In the genomic region with DNA sequence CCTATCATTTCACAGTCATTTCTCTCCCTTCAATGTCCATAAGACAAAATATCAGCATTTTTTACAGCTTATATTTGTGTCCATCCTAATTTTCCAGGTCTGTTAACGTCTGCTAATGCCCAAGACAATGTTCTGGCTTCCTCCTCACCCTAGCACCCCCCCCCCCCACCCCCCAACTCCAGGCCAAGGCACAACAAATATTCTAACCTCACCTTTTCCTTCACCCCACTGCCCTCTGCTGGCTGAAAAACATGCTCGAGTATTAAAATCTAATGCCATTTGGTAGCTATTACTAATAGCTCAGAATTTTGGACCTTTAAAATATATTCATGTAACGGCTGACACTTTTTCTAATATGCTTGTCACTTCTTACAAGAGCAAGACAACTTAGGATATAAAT, we compare ENCODE assay signal across 9 mouse cellular contexts. TPM values are rescaled to one million over a fixed set of nuclear protein-coding genes. Genes with fewer than 3 reads are reported as not detected.
DNase-seq lines count a peak whose midpoint lies in the region; ATAC-seq and TF ChIP-seq lines count a peak whose summit lies in the region.
"Had no signal": no experiment of that assay in that cellular context is flagged by ENCODE, and none has a peak within 500 bp of the region (broad histone marks: within the 10 kb centered on the region; RNA-seq: fewer than 3 reads in every experiment).

No protein-coding gene starts in this region.

- 11% methylated on average over 3 of the region's 3 CpGs for WGBS in intestine, embryonic 14.5 days
- WGBS in intestine, embryonic 16.5 days: 18% methylated on average over 3 of the region's 3 CpGs
- WGBS in forebrain, embryonic 15.5 days: 8% methylated on average over 3 of the region's 3 CpGs

- no peaks in the 10 kb centered on the region for H3K4me1 ChIP-seq in intestine, embryonic 14.5 days (replicated peaks; ENCODE audit: control insufficient read depth, insufficient read depth, low read length)
- no peaks in the 10 kb centered on the region for H3K4me1 ChIP-seq in intestine, embryonic 16.5 days (ENCODE audit: control insufficient read depth, insufficient read depth, low read length)
- no peaks in the 10 kb centered on the region for H3K4me1 ChIP-seq in cortical plate, adult 2 months (ENCODE audit: control insufficient read depth, insufficient read depth, low read length)
- no peaks in the 10 kb centered on the region for H3K4me1 ChIP-seq in forebrain, embryonic 15.5 days

- H3K36me3 ChIP-seq in intestine, embryonic 14.5 days (ENCODE audit: control insufficient read depth, insufficient read depth, low read length): no peaks in the 10 kb centered on the region
- no peaks in the 10 kb centered on the region for H3K36me3 ChIP-seq in intestine, embryonic 16.5 days (ENCODE audit: control insufficient read depth, insufficient read depth, low read length)
- no peaks in the 10 kb centered on the region for H3K36me3 ChIP-seq in forebrain, embryonic 15.5 days

- no peak overlapping the region for H3K4me2 ChIP-seq in intestine, embryonic 14.5 days (ENCODE audit: low read length)
- no peak overlapping the region for H3K4me2 ChIP-seq in intestine, embryonic 16.5 days (ENCODE audit: low read depth, low read length)
- H3K4me2 ChIP-seq in forebrain, embryonic 15.5 days (replicated peaks): no peak overlapping the region

- TF ChIP-seq CTCF in Patski (IDR thresholded peaks at IDR 0.05): peak; percentile 39
- TF ChIP-seq CTCF in cortical plate, adult 2 months (IDR thresholded peaks at IDR 0.05; ENCODE audit: extremely low read depth, insufficient read depth, low read length): peak; percentile 27; the same call in 1 of the 2 replicates

- H3K4me3 ChIP-seq in intestine, embryonic 14.5 days (ENCODE audit: low read depth, low read length): no peak overlapping the region
- H3K4me3 ChIP-seq in intestine, embryonic 16.5 days (ENCODE audit: low read length): no peak overlapping the region
- H3K4me3 ChIP-seq in cortical plate, adult 2 months (ENCODE audit: insufficient read depth, low read length): no peak overlapping the region
- H3K4me3 ChIP-seq in forebrain, embryonic 15.5 days: no peak overlapping the region
- H3K4me3 ChIP-seq: myocyte had no signal

- CTCF ChIA-PET in Patski (lab: Charles Lee): interaction anchor here (0.6 to 6.5 kb wide), 12 partner anchors 9 to 112 kb away, joined by 3 to 57 read pairs (median 4); a partner anchor contains a TSS

- no peak for ATAC-seq in intestine, embryonic 14.5 days (replicated peaks; ENCODE audit: low FRiP score, low TSS enrichment, low read depth)
- ATAC-seq in intestine, embryonic 16.5 days: no peak
- ATAC-seq in Patski: no peak
- ATAC-seq in forebrain, embryonic 15.5 days (replicated peaks): no peak

- in situ Hi-C loops in Patski (cut with MboI; ENCODE audit: low pct_unique_long_range_greater_than_20kb): loop anchor here (5.0 kb wide), 1 partner anchor 39 kb away; no protein-coding TSS in a partner anchor

- POLR2A ChIA-PET in Patski (lab: Charles Lee): interaction anchor here (0.6 to 1.7 kb wide), 2 partner anchors 45 to 695 kb away, joined by 4 read pairs; no protein-coding TSS in a partner anchor

- no peaks in the 10 kb centered on the region for H3K27me3 ChIP-seq in intestine, embryonic 14.5 days (replicated peaks; ENCODE audit: control insufficient read depth, insufficient read depth, low read length)
- no peaks in the 10 kb centered on the region for H3K27me3 ChIP-seq in intestine, embryonic 16.5 days (replicated peaks; ENCODE audit: control insufficient read depth, insufficient read depth, low read length)
- H3K27me3 ChIP-seq in Patski: peaks cover 23% of the 10 kb centered on the region
- no peaks in the 10 kb centered on the region for H3K27me3 ChIP-seq in forebrain, embryonic 15.5 days

- no peak for TF ChIP-seq POLR2A in cortical plate, adult 2 months (IDR thresholded peaks at IDR 0.05; ENCODE audit: extremely low read depth, insufficient read depth, low read length)

- peak; percentile 69 for DNase-seq in intestine, embryonic 14.5 days (ENCODE audit: low spot score)
- DNase-seq in A20 (ENCODE audit: low read depth, low spot score) (peak; percentile 51), Patski (ENCODE audit: low read depth, low spot score) (no peak)
- peak; percentile 49 to 81 for DNase-seq in kidney, postnatal 36 days
- peak; percentile 37 for DNase-seq in retina, postnatal 7 days (ENCODE audit: low read depth, low spot score)

- H3K27ac ChIP-seq in intestine, embryonic 14.5 days (ENCODE audit: low read depth): no peak overlapping the region
- no peak overlapping the region for H3K27ac ChIP-seq in intestine, embryonic 16.5 days (ENCODE audit: low read length)
- no peak overlapping the region for H3K27ac ChIP-seq in cortical plate, adult 2 months (ENCODE audit: insufficient read depth, low read length)
- H3K27ac ChIP-seq in forebrain, embryonic 15.5 days (replicated peaks): no peak overlapping the region

- no peaks in the 10 kb centered on the region for H3K9me3 ChIP-seq in intestine, embryonic 14.5 days (ENCODE audit: control insufficient read depth, low read length)
- no peaks in the 10 kb centered on the region for H3K9me3 ChIP-seq in intestine, embryonic 16.5 days (ENCODE audit: control insufficient read depth, low read length)
- H3K9me3 ChIP-seq in forebrain, embryonic 15.5 days: no peaks in the 10 kb centered on the region

- no peak overlapping the region for H3K9ac ChIP-seq in intestine, embryonic 14.5 days (ENCODE audit: low read length)
- no peak overlapping the region for H3K9ac ChIP-seq in intestine, embryonic 16.5 days (ENCODE audit: low read depth, low read length)
- no peak overlapping the region for H3K9ac ChIP-seq in forebrain, embryonic 15.5 days (replicated peaks)

RNA-seq across cellular contexts. Expression of a gene that starts 27.4 kb away (rescaled TPM):
- 1.2 and 1.6 TPM in 2 replicates for polyA plus RNA-seq in intestine, embryonic 14.5 days (2014; fragmentation: Nextera tagmentation; extraction: Ambion mirVana)
- polyA plus RNA-seq in intestine, embryonic 16.5 days (2015; fragmentation: Nextera tagmentation; extraction: Ambion mirVana): 2.6 and 2.9 TPM in 2 replicates
- 0.18 TPM for polyA plus RNA-seq in Patski (2021)
- 20.6 and 27.1 TPM in 2 replicates for polyA plus RNA-seq in cortical plate, adult 2 months (2012; rRNA removed)
- 0.80 and 0.91 TPM in 2 replicates for polyA plus RNA-seq in forebrain, embryonic 15.5 days (2015; fragmentation: Nextera tagmentation; extraction: Ambion mirVana)

RNA-seq across cellular contexts. Expression of a gene that starts 28.8 kb away (rescaled TPM):
- 3.7 and 4.2 TPM in 2 replicates for polyA plus RNA-seq in intestine, embryonic 14.5 days (2014; fragmentation: Nextera tagmentation; extraction: Ambion mirVana)
- 3.0 and 3.1 TPM in 2 replicates for polyA plus RNA-seq in intestine, embryonic 16.5 days (2015; fragmentation: Nextera tagmentation; extraction: Ambion mirVana)
- polyA plus RNA-seq in Patski (2021): 1.8 TPM
- polyA plus RNA-seq in cortical plate, adult 2 months (2012; rRNA removed): 71.8 and 94.6 TPM in 2 replicates
- polyA plus RNA-seq in forebrain, embryonic 15.5 days (2015; fragmentation: Nextera tagmentation; extraction: Ambion mirVana): 3.5 and 3.7 TPM in 2 replicates

RNA-seq across cellular contexts. Expression of a gene that starts 44.1 kb away (rescaled TPM):
- polyA plus RNA-seq in intestine, embryonic 14.5 days (2014; fragmentation: Nextera tagmentation; extraction: Ambion mirVana): 15.1 and 15.9 TPM in 2 replicates
- polyA plus RNA-seq in intestine, embryonic 16.5 days (2015; fragmentation: Nextera tagmentation; extraction: Ambion mirVana): 12.0 and 13.1 TPM in 2 replicates
- polyA plus RNA-seq in Patski (2021): 14.3 TPM
- polyA plus RNA-seq in cortical plate, adult 2 months (2012; rRNA removed): 122 and 132 TPM in 2 replicates
- 19.2 and 19.8 TPM in 2 replicates for polyA plus RNA-seq in forebrain, embryonic 15.5 days (2015; fragmentation: Nextera tagmentation; extraction: Ambion mirVana)

RNA-seq across cellular contexts. Expression of a gene that starts 44.2 kb away (rescaled TPM):
- polyA plus RNA-seq in intestine, embryonic 14.5 days (2014; fragmentation: Nextera tagmentation; extraction: Ambion mirVana): 125 and 133 TPM in 2 replicates
- 84.5 and 95.5 TPM in 2 replicates for polyA plus RNA-seq in intestine, embryonic 16.5 days (2015; fragmentation: Nextera tagmentation; extraction: Ambion mirVana)
- polyA plus RNA-seq in Patski (2021): 38.4 TPM
- 52.5 and 53.1 TPM in 2 replicates for polyA plus RNA-seq in cortical plate, adult 2 months (2012; rRNA removed)
- polyA plus RNA-seq in forebrain, embryonic 15.5 days (2015; fragmentation: Nextera tagmentation; extraction: Ambion mirVana): 86.4 and 96.1 TPM in 2 replicates

Comparison
In these comparisons a context has a peak if more than half of its experiments do, and no peak if none do; other contexts are left out.
1. RNA of a gene that starts 28.8 kb away (polyA plus RNA-seq): 71.8 to 94.6 TPM in cortical plate, adult 2 months; 3.7 to 4.2 TPM in intestine, embryonic 14.5 days, 3.5 to 3.7 TPM in forebrain, embryonic 15.5 days, 3.0 to 3.1 TPM in intestine, embryonic 16.5 days and 1.8 TPM in Patski (single experiment); every median in the first group is over 10 times any median in the second.